Mouse (Mus musculus): Measurements from ENCODE around the gene Ugt1a2. TPM values are rescaled to one million over a fixed set of nuclear protein-coding genes. Genes with fewer than 3 reads are reported as not detected.

The Ugt1a2 gene
- total and polyA plus RNA-seq, 3 experiments: 0.05 TPM; not detected in 2

DNA sequence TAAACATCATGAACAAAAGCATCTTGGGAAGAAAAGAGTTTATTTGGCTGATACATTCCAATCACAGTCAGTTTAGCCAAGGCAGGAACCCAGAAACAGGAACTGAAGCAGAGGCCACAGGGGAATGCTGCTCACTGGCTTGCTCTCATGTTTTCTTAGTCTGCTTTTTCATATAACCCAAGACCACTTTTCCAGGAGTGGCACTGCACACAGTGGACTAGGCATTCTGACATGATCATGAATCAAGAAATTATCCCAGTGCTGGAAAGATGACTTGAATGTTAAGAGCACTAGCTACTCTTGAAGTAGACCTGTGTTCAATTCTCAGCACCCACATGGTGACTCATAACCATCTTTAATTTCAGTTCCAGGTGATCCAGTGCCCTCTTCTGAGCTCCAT, 25.3 kb downstream of the Ugt1a2 start:
- H3K4me1 ChIP-seq (ENCODE audit: insufficient read depth, low read depth, low read length): no peaks in the 10 kb centered on the region
- ATAC-seq (ENCODE audit: extremely low read depth, insufficient number of reproducible peaks, low FRiP score, poor library complexity, severe bottlenecking) (no peak), DNase-seq (ENCODE audit: low spot score) (no peak)
- H3K36me3 ChIP-seq (replicated peaks): no peaks in the 10 kb centered on the region
- no peak overlapping the region for H3K4me3 ChIP-seq (ENCODE audit: low read depth, low read length)
- H3K27me3 ChIP-seq (ENCODE audit: insufficient read depth, low read length): no peaks in the 10 kb centered on the region
- TF ChIP-seq TAL1 (conservative IDR thresholded peaks at IDR 0.05; ENCODE audit: low read depth, low read length) (no peak), POLR2AphosphoS5 (IDR thresholded peaks at IDR 0.05; ENCODE audit: insufficient replicate concordance, low read depth, low read length) (no peak), GATA1 (IDR thresholded peaks at IDR 0.05; ENCODE audit: borderline replicate concordance, low read length) (no peak), GATA2 (IDR thresholded peaks at IDR 0.05; ENCODE audit: borderline replicate concordance, low read depth, low read length) (no peak), CTCF (IDR thresholded peaks at IDR 0.05; ENCODE audit: low read depth, low read length) (no peak)
- H3K9me3 ChIP-seq (replicated peaks): no peaks in the 10 kb centered on the region

DNA sequence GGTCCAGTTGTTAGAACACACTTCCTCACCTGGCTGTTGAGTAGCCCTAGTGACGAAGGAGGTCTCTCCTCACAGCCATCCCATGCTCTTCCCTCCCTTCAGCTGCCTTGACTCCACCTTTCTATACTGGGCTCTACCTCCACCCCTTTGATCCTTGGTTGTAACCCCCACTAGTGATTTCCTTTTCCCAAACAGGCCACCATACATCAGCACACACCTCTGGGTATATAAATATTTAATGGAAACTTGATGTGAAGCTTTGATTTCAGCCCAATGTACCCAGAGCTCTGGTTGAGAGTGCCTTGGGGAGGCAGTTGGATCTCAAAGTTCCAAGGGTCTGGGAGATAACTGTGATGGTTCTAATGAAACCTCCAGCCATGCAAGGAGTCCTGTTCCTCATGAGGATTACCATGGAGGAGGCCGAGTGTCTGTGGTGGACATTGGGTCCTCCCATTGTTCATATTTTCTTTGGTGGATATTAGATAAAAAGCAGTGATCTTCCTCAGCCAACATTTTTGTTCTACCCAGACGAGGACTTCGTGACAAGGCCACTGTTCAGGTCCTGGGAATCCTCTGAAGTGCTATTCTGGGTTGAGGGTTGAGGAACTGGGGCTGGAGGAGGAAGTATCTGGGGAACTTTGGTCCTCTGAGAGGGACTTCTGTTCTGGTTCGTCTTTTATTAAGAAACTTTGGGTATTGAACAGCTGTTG, 26.4 kb downstream of the Ugt1a2 start, which contains the start of gene Mroh2a:
Gene Mroh2a, plus strand, starts transcription at position 317 of the 710 bp plus-strand sequence.
- TF ChIP-seq GATA2 (IDR thresholded peaks at IDR 0.05; ENCODE audit: borderline replicate concordance, low read depth, low read length) (no peak), POLR2AphosphoS5 (IDR thresholded peaks at IDR 0.05; ENCODE audit: insufficient replicate concordance, low read depth, low read length) (no peak), TAL1 (conservative IDR thresholded peaks at IDR 0.05; ENCODE audit: low read depth, low read length) (no peak), GATA1 (IDR thresholded peaks at IDR 0.05; ENCODE audit: borderline replicate concordance, low read length) (no peak), CTCF (IDR thresholded peaks at IDR 0.05; ENCODE audit: low read depth, low read length) (no peak)
- Histone ChIP-seq H3K27me3 (ENCODE audit: insufficient read depth, low read length) (no peaks in the 10 kb centered on the region), H3K4me1 (ENCODE audit: insufficient read depth, low read depth, low read length) (no peaks in the 10 kb centered on the region), H3K9me3 (replicated peaks) (no peaks in the 10 kb centered on the region), H3K4me3 (ENCODE audit: low read depth, low read length) (no peak within 1 kb of the TSS), H3K36me3 (replicated peaks) (no peaks in the 10 kb centered on the region)
- DNase-seq (ENCODE audit: low spot score): no peak
- ATAC-seq (ENCODE audit: extremely low read depth, insufficient number of reproducible peaks, low FRiP score, poor library complexity, severe bottlenecking): no peak

DNA sequence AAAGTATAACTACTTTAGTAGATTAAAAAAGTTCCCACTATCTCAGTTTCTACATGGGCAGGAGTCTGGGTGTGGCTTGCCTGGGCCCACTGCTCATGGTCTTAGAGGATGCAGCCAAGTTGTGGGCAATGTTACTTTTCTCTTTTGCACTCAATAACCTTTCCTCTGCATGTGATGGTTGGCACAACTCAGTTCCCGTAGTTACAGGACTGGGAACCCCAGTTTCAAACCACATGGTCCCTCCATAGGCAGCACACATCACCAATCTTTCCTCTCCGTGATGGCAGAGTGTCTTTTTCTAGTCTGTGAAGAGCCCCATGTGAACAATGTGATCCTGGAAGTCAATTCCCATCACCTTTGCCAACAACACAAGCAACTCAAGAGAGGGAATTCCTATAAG, 27.1 kb downstream of the Ugt1a2 start:
- DNase-seq (ENCODE audit: low spot score) (no peak), ATAC-seq (ENCODE audit: extremely low read depth, insufficient number of reproducible peaks, low FRiP score, poor library complexity, severe bottlenecking) (no peak)
- TF ChIP-seq GATA1 (IDR thresholded peaks at IDR 0.05; ENCODE audit: borderline replicate concordance, low read length): no peak
- no peak for TF ChIP-seq CTCF (IDR thresholded peaks at IDR 0.05; ENCODE audit: low read depth, low read length)
- TF ChIP-seq POLR2AphosphoS5 (IDR thresholded peaks at IDR 0.05; ENCODE audit: insufficient replicate concordance, low read depth, low read length): no peak
- TF ChIP-seq GATA2 (IDR thresholded peaks at IDR 0.05; ENCODE audit: borderline replicate concordance, low read depth, low read length): no peak
- no peak for TF ChIP-seq TAL1 (conservative IDR thresholded peaks at IDR 0.05; ENCODE audit: low read depth, low read length)
- H3K27me3 ChIP-seq (ENCODE audit: insufficient read depth, low read length): no peaks in the 10 kb centered on the region
- H3K9me3 ChIP-seq (replicated peaks): no peaks in the 10 kb centered on the region
- H3K36me3 ChIP-seq (replicated peaks): no peaks in the 10 kb centered on the region
- no peaks in the 10 kb centered on the region for H3K4me1 ChIP-seq (ENCODE audit: insufficient read depth, low read depth, low read length)
- no peak overlapping the region for H3K4me3 ChIP-seq (ENCODE audit: low read depth, low read length)

DNA sequence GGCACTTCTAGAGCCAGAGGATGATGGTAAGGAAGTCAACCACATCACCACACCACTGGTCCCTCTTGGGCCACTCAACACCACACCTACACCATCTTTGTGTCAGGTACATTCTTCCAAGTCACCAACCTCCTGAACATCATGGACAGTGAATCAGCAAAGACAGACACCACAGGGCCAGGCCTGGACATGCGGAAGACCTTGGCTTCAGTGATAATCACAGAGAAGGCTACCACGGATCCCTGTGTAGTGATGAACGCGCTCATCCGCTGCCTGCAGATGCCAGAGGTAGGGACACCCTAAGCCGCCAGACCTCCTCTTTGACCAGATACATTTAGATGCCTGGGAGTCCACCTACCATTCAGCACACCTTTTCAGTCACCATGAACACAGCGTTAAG, 27.7 kb downstream of the Ugt1a2 start:
- H3K4me3 ChIP-seq (ENCODE audit: low read depth, low read length): no peak overlapping the region

DNA sequence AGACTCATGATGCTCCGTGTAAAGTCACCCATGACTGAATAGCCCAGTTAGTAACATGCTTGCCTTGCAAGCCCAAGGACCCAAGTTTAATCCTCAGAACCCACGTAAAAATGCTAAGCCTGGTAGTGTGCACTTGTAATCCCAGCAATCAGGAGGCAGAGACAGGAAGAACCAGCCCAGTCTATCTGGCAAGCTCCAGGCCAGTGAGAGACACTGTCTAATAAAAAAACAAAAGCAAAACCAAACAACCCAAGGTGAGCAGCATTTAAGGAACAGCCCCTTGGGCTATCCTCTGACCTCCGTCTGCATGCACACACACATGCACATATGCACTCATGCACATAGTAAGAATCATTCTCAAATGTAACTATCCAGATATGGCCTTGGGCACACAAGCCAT, 29.2 kb downstream of the Ugt1a2 start:
- H3K36me3 ChIP-seq (replicated peaks): no peaks in the 10 kb centered on the region
- H3K4me1 ChIP-seq (ENCODE audit: insufficient read depth, low read depth, low read length): no peaks in the 10 kb centered on the region
- H3K9me3 ChIP-seq (replicated peaks): no peaks in the 10 kb centered on the region

More for the DNA sequence above, 27.7 kb downstream of the Ugt1a2 start:
- TF ChIP-seq POLR2AphosphoS5 (IDR thresholded peaks at IDR 0.05; ENCODE audit: insufficient replicate concordance, low read depth, low read length): no peak; the same call in 1 of the 2 replicates
- no peak for TF ChIP-seq GATA1 (IDR thresholded peaks at IDR 0.05; ENCODE audit: borderline replicate concordance, low read length)
- no peak for TF ChIP-seq TAL1 (conservative IDR thresholded peaks at IDR 0.05; ENCODE audit: low read depth, low read length)
- TF ChIP-seq GATA2 (IDR thresholded peaks at IDR 0.05; ENCODE audit: borderline replicate concordance, low read depth, low read length): no peak
- TF ChIP-seq CTCF (IDR thresholded peaks at IDR 0.05; ENCODE audit: low read depth, low read length): peak; percentile 2; the same call in 1 of the 2 replicates
- H3K36me3 ChIP-seq (replicated peaks): no peaks in the 10 kb centered on the region
- H3K4me1 ChIP-seq (ENCODE audit: insufficient read depth, low read depth, low read length): no peaks in the 10 kb centered on the region
- H3K9me3 ChIP-seq (replicated peaks): no peaks in the 10 kb centered on the region
- DNase-seq (ENCODE audit: low spot score): no peak
- no peaks in the 10 kb centered on the region for H3K27me3 ChIP-seq (ENCODE audit: insufficient read depth, low read length)
- no peak for ATAC-seq (ENCODE audit: extremely low read depth, insufficient number of reproducible peaks, low FRiP score, poor library complexity, severe bottlenecking)

DNA sequence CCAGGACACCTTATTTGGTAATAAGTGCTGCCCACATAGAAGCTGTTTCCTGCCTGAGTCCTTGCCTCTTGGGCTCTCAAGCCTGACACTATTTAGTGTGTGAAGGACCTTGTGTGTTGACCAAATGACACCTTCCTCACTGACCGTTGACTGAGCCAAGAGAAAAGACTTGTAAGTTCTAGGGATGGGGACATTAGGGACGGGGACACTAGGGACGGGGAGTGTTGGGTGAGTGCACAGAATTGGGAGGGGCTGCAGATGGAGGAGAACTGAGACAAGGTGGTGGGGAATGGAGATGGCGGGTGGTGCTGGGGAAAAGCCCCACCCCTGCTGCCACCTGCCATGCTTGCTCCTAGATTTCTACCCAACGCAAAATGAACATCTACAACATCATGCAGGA, 29.6 kb downstream of the Ugt1a2 start:
- DNase-seq (ENCODE audit: low spot score) (no peak), ATAC-seq (ENCODE audit: extremely low read depth, insufficient number of reproducible peaks, low FRiP score, poor library complexity, severe bottlenecking) (no peak)
- Histone ChIP-seq H3K4me3 (ENCODE audit: low read depth, low read length) (no peak overlapping the region), H3K9me3 (replicated peaks) (no peaks in the 10 kb centered on the region), H3K4me1 (ENCODE audit: insufficient read depth, low read depth, low read length) (no peaks in the 10 kb centered on the region), H3K27me3 (ENCODE audit: insufficient read depth, low read length) (peaks cover 4% of the 10 kb centered on the region; the same call in 1 of the 2 replicates), H3K36me3 (replicated peaks) (no peaks in the 10 kb centered on the region)
- TF ChIP-seq GATA2 (IDR thresholded peaks at IDR 0.05; ENCODE audit: borderline replicate concordance, low read depth, low read length) (no peak), POLR2AphosphoS5 (IDR thresholded peaks at IDR 0.05; ENCODE audit: insufficient replicate concordance, low read depth, low read length) (0 out of 2 replicates have a peak, but pooled peaks have one; percentile 29)

More for the DNA sequence above, 29.2 kb downstream of the Ugt1a2 start:
- ATAC-seq (ENCODE audit: extremely low read depth, insufficient number of reproducible peaks, low FRiP score, poor library complexity, severe bottlenecking): no peak
- H3K27me3 ChIP-seq (ENCODE audit: insufficient read depth, low read length): no peaks in the 10 kb centered on the region
- no peak for TF ChIP-seq CTCF (IDR thresholded peaks at IDR 0.05; ENCODE audit: low read depth, low read length)
- no peak for TF ChIP-seq GATA2 (IDR thresholded peaks at IDR 0.05; ENCODE audit: borderline replicate concordance, low read depth, low read length)
- no peak for TF ChIP-seq GATA1 (IDR thresholded peaks at IDR 0.05; ENCODE audit: borderline replicate concordance, low read length)
- no peak; the same call in 1 of the 2 replicates for TF ChIP-seq POLR2AphosphoS5 (IDR thresholded peaks at IDR 0.05; ENCODE audit: insufficient replicate concordance, low read depth, low read length)
- TF ChIP-seq TAL1 (conservative IDR thresholded peaks at IDR 0.05; ENCODE audit: low read depth, low read length): no peak
- no peak for DNase-seq (ENCODE audit: low spot score)
- H3K4me3 ChIP-seq (ENCODE audit: low read depth, low read length): no peak overlapping the region

All from G1E (cell line).